Mouse (Mus musculus) CH12.LX (cell line): ENCODE results near the gene Dusp21.

Source experiments
- CTCF ChIP-seq, 2 experiments: IDR thresholded peaks in 1 of 2; conservative IDR thresholded peaks in 1 of 2; 2 replicates each; pipeline ENCODE4 v1.5.1; 2011 to 2012; ENCODE audit warnings: low read depth in 2 of 2, low read length in 2 of 2, improper control_type of control experiment in 1 of 2, inconsistent platforms in 1 of 2, mild to moderate bottlenecking in 1 of 2, moderate library complexity in 1 of 2
- EP300 ChIP-seq: IDR thresholded peaks from 2 replicates; pipeline ENCODE4 v1.6.1; 2011; ENCODE audit warnings: low read length, improper control_type of control experiment
- MAX ChIP-seq: IDR thresholded peaks from 2 replicates; pipeline ENCODE4 v1.6.1; 2011; ENCODE audit warnings: low read length, improper control_type of control experiment
- MYC ChIP-seq: IDR thresholded peaks from 2 replicates; pipeline ENCODE4 v1.6.1; 2011; ENCODE audit warnings: low read depth, mild to moderate bottlenecking, improper control_type of control experiment, low read length
- POLR2A ChIP-seq: IDR thresholded peaks from 2 replicates; pipeline ENCODE4 v1.6.1; 2011; ENCODE audit warnings: low read depth, mild to moderate bottlenecking, improper control_type of control experiment, low read length

- TF ChIP-seq CTCF (conservative IDR thresholded peaks at IDR 0.05 in 1 of 2, IDR thresholded peaks at IDR 0.05 in 1 of 2; ENCODE audit: low read depth in 2 of 2, low read length in 2 of 2) (no peak), POLR2A (no peak), EP300 (no peak), MYC (no peak), MAX (no peak)
Observed at GRCm38 (mm10) chrX:18177803-18178202, 32.1 kb downstream of the Dusp21 start.
